Mouse (Mus musculus) lung, postnatal 0 days (tissue): ENCODE measurements at regions not wholly inside any gene's neighbourhood (a gene's known extent, or its start where the extent isn't known, plus 50 kb on each side); places are given as distances from the start of the nearest gene placed in this dataset.
"Not testable (repeated sequence)": the region's sequence is repeated elsewhere in the genome, so short reads cannot be mapped to it uniquely, and the experiment has no call there.

ENCODE experiments used
- ATAC-seq: fragments of 200-750 bp; cut with Nextera tagmentation; 2 replicates; pipeline ENCODE4 v1.8.0; 2017; ENCODE audit warnings: moderate library complexity
- DNase-seq: peaks from one replicate; pipeline ENCODE4 v3.0.0-alpha.2; 2016; ENCODE audit warnings: low spot score
- H3K27ac ChIP-seq: fragments of 300-500 bp; sonication (generic); 2 replicates; pipeline ENCODE4 v1.5.1; 2014; ENCODE audit warnings: antibody characterized with exemption, mild to moderate bottlenecking, low read length, mixed read lengths
- H3K27me3 ChIP-seq: fragments of 300-500 bp; sonication (generic); replicated peaks from 2 replicates; pipeline ENCODE4 v1.6.1; 2014; ENCODE audit warnings: low read length, mixed read lengths; ENCODE audit not compliant: insufficient read depth
- H3K36me3 ChIP-seq: fragments of 300-500 bp; sonication (generic); 2 replicates; pipeline ENCODE4 v1.6.1; 2014; ENCODE audit warnings: low read length, mixed read lengths; ENCODE audit not compliant: insufficient read depth
- H3K4me1 ChIP-seq: fragments of 300-500 bp; sonication (generic); 2 replicates; pipeline ENCODE4 v1.6.1; 2014; ENCODE audit warnings: antibody characterized with exemption, low read depth, low read length, mixed read lengths; ENCODE audit not compliant: insufficient read depth
- H3K4me2 ChIP-seq: fragments of 300-500 bp; sonication (generic); replicated peaks from 2 replicates; pipeline ENCODE4 v1.6.1; 2014; ENCODE audit warnings: low read depth, mild to moderate bottlenecking, low read length, moderate library complexity, mixed read lengths
- H3K4me3 ChIP-seq: fragments of 300-500 bp; sonication (generic); 2 replicates; pipeline ENCODE4 v1.5.1; 2014; ENCODE audit warnings: low read depth, low read length
- H3K9ac ChIP-seq: fragments of 300-500 bp; sonication (generic); replicated peaks from 2 replicates; pipeline ENCODE4 v1.6.1; 2014; ENCODE audit warnings: low read depth, mild to moderate bottlenecking
- H3K9me3 ChIP-seq: fragments of 300-500 bp; sonication (generic); 2 replicates; pipeline ENCODE4 v1.6.1; 2016; ENCODE audit warnings: low read length, mixed read lengths
- CTCF ChIP-seq: IDR thresholded peaks from 2 replicates; pipeline ENCODE4 v1.5.1; 2016; ENCODE audit warnings: antibody characterized with exemption, mild to moderate bottlenecking
- EP300 ChIP-seq: IDR thresholded peaks from 2 replicates; pipeline ENCODE4 v1.6.1; 2016; ENCODE audit warnings: antibody characterized with exemption, mild to moderate bottlenecking, control low read depth
- WGBS: fragments of 180-500 bp; shearing (Covaris S2); extraction: QIAGEN DNeasy Blood & Tissue Kit; methylation state at CpG from one replicate; pipeline ENCODE4 v1.1.7; 2014; 5-methylcytosine and 5-hydroxymethylcytosine counted together

DNA sequence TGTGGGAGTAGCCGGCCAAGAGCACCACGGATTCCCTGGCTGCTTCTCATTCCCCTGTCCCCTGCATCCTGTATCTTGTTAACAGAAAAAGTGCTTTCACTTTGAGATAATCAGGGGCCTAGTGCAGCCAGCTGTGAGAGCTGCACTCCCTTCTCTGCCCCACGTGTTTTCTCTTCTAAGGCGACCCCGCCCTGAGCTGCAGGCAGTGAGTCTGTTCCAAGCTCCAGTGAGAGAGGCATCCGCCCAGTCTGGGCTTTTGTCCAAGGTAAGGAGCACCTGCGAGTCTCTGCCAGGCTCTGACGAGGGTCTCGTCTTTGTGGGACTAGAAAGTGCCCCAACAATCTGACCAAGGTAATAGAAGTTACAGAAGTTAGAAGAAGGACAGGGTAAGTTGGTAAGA lies 141.0 kb upstream of the Zfp746 start:
- WGBS = 34% methylated on average over 9 of the region's 9 CpGs
- no peak overlapping the region for H3K27ac ChIP-seq
- H3K4me2 ChIP-seq = no peak overlapping the region
- no peaks in the 10 kb centered on the region for H3K36me3 ChIP-seq
- no peak overlapping the region for H3K4me3 ChIP-seq
- TF ChIP-seq EP300 (no peak), CTCF (no peak)
- no peaks in the 10 kb centered on the region for H3K4me1 ChIP-seq
- H3K27me3 ChIP-seq = no peaks in the 10 kb centered on the region
- ATAC-seq (no peak), DNase-seq (peak; percentile 31)
- no peak overlapping the region for H3K9ac ChIP-seq
- no peaks in the 10 kb centered on the region for H3K9me3 ChIP-seq

DNA sequence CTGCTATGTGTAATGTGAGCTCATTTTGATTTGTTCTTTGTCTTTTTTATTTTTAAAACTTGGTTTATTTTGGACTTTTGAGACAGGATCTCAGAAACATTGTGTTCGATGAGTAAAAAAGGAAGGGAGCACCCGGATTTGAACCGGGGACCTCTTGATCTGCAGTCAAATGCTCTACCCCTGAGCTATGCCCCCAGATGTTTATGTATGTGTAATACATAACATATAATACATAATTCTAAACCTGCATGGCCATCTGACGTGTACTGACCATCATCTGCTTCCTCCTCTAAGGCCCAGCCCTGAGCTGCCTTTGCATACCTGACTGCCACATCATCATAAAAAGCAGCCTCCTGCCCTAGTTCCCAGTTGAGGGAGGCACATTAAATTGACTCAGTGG lies 137.8 kb upstream of the Zfp746 start:
- no peaks in the 10 kb centered on the region for H3K27me3 ChIP-seq
- WGBS = 83% methylated on average over 4 of the region's 4 CpGs
- TF ChIP-seq EP300 (no peak), CTCF (no peak)
- no peaks in the 10 kb centered on the region for H3K36me3 ChIP-seq
- ATAC-seq (no peak), DNase-seq (no peak)
- H3K4me1 ChIP-seq = no peaks in the 10 kb centered on the region
- H3K4me2 ChIP-seq = no peak overlapping the region
- H3K27ac ChIP-seq = no peak overlapping the region
- no peak overlapping the region for H3K9ac ChIP-seq
- no peaks in the 10 kb centered on the region for H3K9me3 ChIP-seq
- no peak overlapping the region for H3K4me3 ChIP-seq

DNA sequence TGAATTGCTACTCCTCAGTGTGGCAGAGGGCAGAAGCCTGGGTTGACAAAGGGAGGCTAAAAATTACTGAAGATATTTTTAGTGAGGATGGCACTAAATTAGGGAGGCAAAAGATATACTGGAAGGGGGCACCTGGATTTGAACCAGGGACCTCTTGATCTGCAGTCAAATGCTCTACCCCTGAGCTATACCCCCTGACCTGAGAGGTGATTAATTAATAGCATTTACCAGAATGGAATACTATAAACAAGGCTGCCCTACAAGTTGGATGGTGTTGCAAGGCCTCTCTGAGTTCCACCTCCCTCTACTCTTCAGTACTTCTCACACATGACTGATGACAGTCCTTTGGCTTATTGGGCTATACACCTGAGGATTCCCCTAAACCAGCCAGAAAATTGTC lies 136.6 kb upstream of the Zfp746 start:
- Histone ChIP-seq H3K9me3 (no peaks in the 10 kb centered on the region), H3K27ac (no peak overlapping the region), H3K4me1 (no peaks in the 10 kb centered on the region), H3K27me3 (no peaks in the 10 kb centered on the region), H3K4me2 (no peak overlapping the region), H3K9ac (no peak overlapping the region), H3K4me3 (no peak overlapping the region), H3K36me3 (no peaks in the 10 kb centered on the region)
- TF ChIP-seq CTCF = no peak
- TF ChIP-seq EP300 = no peak
- no peak for ATAC-seq
- DNase-seq = no peak

DNA sequence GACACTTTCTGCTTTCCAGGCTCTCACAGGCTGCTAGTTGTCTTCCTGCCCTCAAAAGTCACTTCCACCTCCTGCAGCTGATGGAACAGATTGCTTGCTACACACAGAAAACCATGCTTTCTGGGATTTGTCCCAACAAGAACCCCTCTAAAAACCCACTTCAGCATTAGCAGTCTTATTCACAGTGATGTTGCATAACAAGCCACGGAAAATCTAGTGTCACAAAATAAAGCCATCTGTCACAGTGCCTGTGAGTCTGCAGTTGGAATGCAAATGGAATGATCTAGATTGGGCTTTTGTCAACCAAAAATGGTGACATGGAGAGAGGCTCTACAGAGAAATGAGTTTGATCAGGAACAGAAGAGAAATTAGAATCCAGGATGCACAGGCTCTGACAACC lies 135.4 kb upstream of the Zfp746 start:
- not testable (repeated sequence) for H3K27ac ChIP-seq, H3K36me3 ChIP-seq, H3K4me2 ChIP-seq, H3K9me3 ChIP-seq, H3K27me3 ChIP-seq, DNase-seq, H3K9ac ChIP-seq, H3K4me1 ChIP-seq, H3K4me3 ChIP-seq
- 45% methylated on average over 1 of the region's 1 CpGs for WGBS
- ATAC-seq = 0 out of 2 replicates have a peak, but pooled peaks have one; percentile 19

DNA sequence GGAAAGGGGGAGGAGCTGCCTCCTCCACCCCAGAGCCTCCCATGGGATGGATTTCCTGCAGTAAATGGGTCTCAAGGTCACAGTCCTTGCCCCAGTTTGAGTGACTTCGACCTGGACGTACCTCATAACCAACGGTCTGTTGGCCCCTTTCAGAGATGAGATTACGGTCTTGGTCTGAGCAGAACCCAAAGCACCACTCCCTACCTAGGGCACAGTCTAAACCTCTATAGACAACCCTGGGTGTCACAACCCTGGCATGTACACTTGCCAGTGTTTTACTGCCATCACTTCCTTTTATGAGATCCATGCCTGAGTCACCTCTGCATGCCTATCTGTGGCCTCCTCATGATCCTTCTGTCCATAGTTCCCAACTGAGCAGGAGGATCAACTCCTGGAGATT lies 128.8 kb upstream of the Zfp746 start:
- Histone ChIP-seq H3K27ac (no peak overlapping the region), H3K4me2 (no peak overlapping the region), H3K9me3 (no peaks in the 10 kb centered on the region), H3K4me3 (no peak overlapping the region), H3K4me1 (no peaks in the 10 kb centered on the region), H3K27me3 (no peaks in the 10 kb centered on the region), H3K9ac (no peak overlapping the region), H3K36me3 (no peaks in the 10 kb centered on the region)
- WGBS = 85% methylated on average over 4 of the region's 4 CpGs
- no peak for TF ChIP-seq CTCF
- no peak for TF ChIP-seq EP300
- ATAC-seq (no peak), DNase-seq (no peak)

DNA sequence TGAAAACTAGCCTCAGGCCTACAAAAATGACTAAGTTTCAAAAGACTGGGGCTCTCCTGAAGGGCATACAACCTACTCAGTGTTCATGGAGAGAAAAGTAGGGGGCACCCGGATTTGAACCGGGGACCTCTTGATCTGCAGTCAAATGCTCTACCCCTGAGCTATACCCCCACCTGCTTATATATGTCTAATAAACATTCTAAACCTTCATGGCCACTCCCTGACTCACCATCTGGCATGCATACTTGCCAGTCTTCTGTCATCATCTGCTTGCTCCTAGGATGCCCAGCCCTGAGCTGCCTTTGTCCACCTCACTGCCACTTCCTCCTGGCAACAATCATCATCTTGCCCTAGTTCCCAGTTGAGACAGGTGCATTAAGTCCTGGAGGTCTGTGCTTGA lies 123.3 kb upstream of the Zfp746 start:
- Histone ChIP-seq H3K9me3 (no peaks in the 10 kb centered on the region), H3K27ac (no peak overlapping the region), H3K4me3 (no peak overlapping the region), H3K4me1 (no peaks in the 10 kb centered on the region), H3K36me3 (no peaks in the 10 kb centered on the region), H3K9ac (no peak overlapping the region), H3K27me3 (no peaks in the 10 kb centered on the region), H3K4me2 (no peak overlapping the region)
- TF ChIP-seq EP300 (no peak), CTCF (no peak)
- ATAC-seq (no peak), DNase-seq (no peak)
- 88% methylated on average over 2 of the region's 2 CpGs for WGBS

DNA sequence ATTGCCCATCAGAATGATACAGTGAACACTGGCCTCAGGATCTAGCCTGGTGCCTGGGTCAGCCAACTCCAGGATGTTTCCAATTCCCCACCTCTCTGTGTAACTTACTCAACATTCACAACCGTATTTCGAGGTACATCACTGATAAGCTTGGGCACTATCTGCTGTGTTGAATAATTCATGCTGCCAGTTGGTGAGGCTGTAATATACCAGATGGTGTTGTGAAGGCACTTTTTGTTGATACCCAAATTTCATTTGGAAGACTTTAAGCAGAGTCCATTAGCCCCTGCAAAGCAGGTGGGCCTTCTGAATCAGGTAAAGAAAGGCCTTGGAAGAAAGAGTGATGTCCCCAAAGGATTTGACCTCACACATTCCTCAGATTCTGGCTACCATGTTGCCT lies 122.7 kb upstream of the Zfp746 start:
- DNase-seq (no peak), ATAC-seq (no peak)
- TF ChIP-seq EP300 (no peak), CTCF (no peak)
- Histone ChIP-seq H3K4me1 (no peaks in the 10 kb centered on the region), H3K27ac (no peak overlapping the region), H3K9ac (no peak overlapping the region), H3K9me3 (no peaks in the 10 kb centered on the region), H3K27me3 (no peaks in the 10 kb centered on the region), H3K4me2 (no peak overlapping the region), H3K4me3 (no peak overlapping the region), H3K36me3 (no peaks in the 10 kb centered on the region)
- WGBS = 84% methylated on average over 2 of the region's 2 CpGs
